Mouse (Mus musculus) heart, embryonic 16.5 days (tissue): ENCODE results near the gene Rgs10. TPM values are rescaled to one million over a fixed set of nuclear protein-coding genes. Genes with fewer than 3 reads are reported as not detected.
A peak's percentile ranks its signal among the peaks of the same experiment; 100 is the strongest.

Source experiments
- ATAC-seq: fragments of 200-750 bp; cut with Nextera tagmentation; replicated peaks from 2 replicates; pipeline ENCODE4 v1.8.0; 2017; ENCODE audit warnings: moderate number of reproducible peaks; ENCODE audit not compliant: insufficient read depth, low FRiP score; ENCODE audit errors: extremely low read depth
- H3K27ac ChIP-seq: fragments of 300-500 bp; sonication (generic); 2 replicates; pipeline ENCODE4 v1.5.1; 2014; ENCODE audit warnings: mild to moderate bottlenecking, low read length, control low read depth, moderate library complexity
- H3K27me3 ChIP-seq: fragments of 300-500 bp; sonication (generic); 2 replicates; pipeline ENCODE4 v1.6.1; 2014; ENCODE audit warnings: low read length, mixed read lengths; ENCODE audit not compliant: control insufficient read depth, insufficient read depth
- H3K36me3 ChIP-seq: fragments of 300-500 bp; sonication (generic); 2 replicates; pipeline ENCODE4 v1.6.1; 2014; ENCODE audit not compliant: control insufficient read depth, insufficient read depth
- H3K4me1 ChIP-seq: fragments of 300-500 bp; sonication (generic); 2 replicates; pipeline ENCODE4 v1.6.1; 2014; ENCODE audit warnings: low read length, mixed read lengths; ENCODE audit not compliant: control insufficient read depth, insufficient read depth
- H3K4me2 ChIP-seq: fragments of 300-500 bp; sonication (generic); 2 replicates; pipeline ENCODE4 v1.6.1; 2014; ENCODE audit warnings: low read depth, mild to moderate bottlenecking, control low read depth, low read length
- H3K4me3 ChIP-seq: fragments of 300-500 bp; sonication (generic); 2 replicates; pipeline ENCODE4 v1.5.1; 2014; ENCODE audit warnings: mild to moderate bottlenecking, control low read depth, low read length
- H3K9ac ChIP-seq: fragments of 300-500 bp; sonication (generic); 2 replicates; pipeline ENCODE4 v1.6.1; 2014; ENCODE audit warnings: low read length, control low read depth
- H3K9me3 ChIP-seq: fragments of 300-500 bp; sonication (generic); replicated peaks from 2 replicates; pipeline ENCODE4 v1.6.1; 2016; ENCODE audit warnings: low read length; ENCODE audit not compliant: control insufficient read depth
- WGBS: fragments of 180-500 bp; shearing (Covaris S2); extraction: QIAGEN DNeasy Blood & Tissue Kit; methylation state at CpG from one replicate; pipeline ENCODE4 v1.1.7; 2014; 5-methylcytosine and 5-hydroxymethylcytosine counted together
- polyA plus RNA-seq: library from polyadenylated mRNA; unstranded; fragments of >200 nt; fragmentation: Nextera tagmentation; extraction: Ambion mirVana; gene quantifications from 2 replicates; pipeline ENCODE4 v1.2.1, GENCODE M21; 2015

Gene Rgs10
- polyA plus RNA-seq, 1 experiment from 2014 or later, result 11.6 TPM

- Histone ChIP-seq H3K9ac (no peak overlapping the region), H3K9me3 (no peaks in the 10 kb centered on the region), H3K4me3 (no peak overlapping the region), H3K36me3 (no peaks in the 10 kb centered on the region), H3K27ac (no peak overlapping the region), H3K27me3 (no peaks in the 10 kb centered on the region), H3K4me1 (peaks cover 11% of the 10 kb centered on the region), H3K4me2 (no peak overlapping the region)
- WGBS, result 58% methylated on average over 7 of the region's 7 CpGs
- ATAC-seq, result 0 out of 2 replicates have a peak, but pooled peaks have one; percentile 5
Measured at GRCm38 (mm10) chr7:128383189-128383725, 35.3 kb downstream of the Rgs10 start.

- Histone ChIP-seq H3K36me3 (no peaks in the 10 kb centered on the region), H3K9me3 (no peaks in the 10 kb centered on the region), H3K9ac (no peak overlapping the region), H3K4me1 (peaks cover 11% of the 10 kb centered on the region), H3K4me3 (no peak overlapping the region), H3K27ac (no peak overlapping the region), H3K27me3 (no peaks in the 10 kb centered on the region), H3K4me2 (no peak overlapping the region)
- ATAC-seq, result no peak
- 90% methylated on average over 6 of the region's 6 CpGs for WGBS
Measured at GRCm38 (mm10) chr7:128382527-128382860, 36.1 kb downstream of the Rgs10 start.

DNA sequence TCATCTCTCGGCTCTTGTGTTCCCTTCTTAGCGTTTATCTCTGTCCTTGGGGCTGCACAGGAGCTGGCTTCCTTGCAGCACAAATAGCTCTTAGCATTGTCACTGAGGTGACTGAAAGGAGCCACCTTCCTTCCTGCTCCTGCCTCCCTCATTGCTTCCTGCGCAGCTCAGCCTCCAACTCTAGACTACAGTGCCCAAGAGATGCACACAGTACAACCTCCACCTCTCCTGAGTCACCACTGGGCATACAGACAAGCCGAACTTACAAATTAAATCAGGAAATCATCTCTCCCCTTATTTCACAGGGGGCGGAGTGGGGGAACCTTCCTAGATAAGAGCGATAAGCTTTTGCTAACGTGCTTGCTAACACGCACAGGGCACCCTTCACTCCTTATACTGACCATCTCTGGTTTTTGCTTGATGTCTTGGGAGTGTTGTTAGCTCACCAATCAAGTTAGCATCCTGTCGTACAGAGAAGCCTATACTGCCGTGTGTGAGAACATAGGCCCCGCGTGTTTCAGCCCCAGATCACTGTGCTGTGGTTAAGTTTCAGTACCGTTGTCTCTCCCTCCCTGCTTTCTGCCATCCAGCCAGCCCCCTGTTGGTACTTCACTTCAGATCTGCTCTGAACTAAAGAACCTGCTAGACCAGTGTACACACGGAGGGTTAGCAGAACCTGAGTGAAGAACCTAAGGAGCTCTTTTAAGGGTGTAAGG is 36.6 kb downstream of the Rgs10 start:
- no peak overlapping the region for H3K4me2 ChIP-seq
- ATAC-seq, result no peak
- no peak overlapping the region for H3K4me3 ChIP-seq
- H3K36me3 ChIP-seq, result no peaks in the 10 kb centered on the region
- H3K27ac ChIP-seq, result no peak overlapping the region
- H3K9ac ChIP-seq, result no peak overlapping the region
- no peaks in the 10 kb centered on the region for H3K27me3 ChIP-seq
- no peaks in the 10 kb centered on the region for H3K9me3 ChIP-seq
- peaks cover 11% of the 10 kb centered on the region for H3K4me1 ChIP-seq
- 69% methylated on average over 14 of the region's 14 CpGs for WGBS

- ATAC-seq, result no peak
- 77% methylated on average over 2 of the region's 2 CpGs for WGBS
- H3K27me3 ChIP-seq, result no peaks in the 10 kb centered on the region
- H3K4me3 ChIP-seq, result no peak overlapping the region
- H3K4me1 ChIP-seq, result peaks cover 11% of the 10 kb centered on the region
- H3K9ac ChIP-seq, result no peak overlapping the region
- no peaks in the 10 kb centered on the region for H3K36me3 ChIP-seq
- no peak overlapping the region for H3K27ac ChIP-seq
- H3K9me3 ChIP-seq, result no peaks in the 10 kb centered on the region
- no peak overlapping the region for H3K4me2 ChIP-seq
Measured at GRCm38 (mm10) chr7:128381001-128381400, 37.6 kb downstream of the Rgs10 start.

GRCm38 (mm10) chr7:128379162-128379805 is 39.3 kb downstream of the Rgs10 start:
- no peaks in the 10 kb centered on the region for H3K9me3 ChIP-seq
- ATAC-seq, result no peak
- 63% methylated on average over 16 of the region's 16 CpGs for WGBS
- H3K4me2 ChIP-seq, result no peak overlapping the region
- H3K4me1 ChIP-seq, result peaks cover 11% of the 10 kb centered on the region
- peak overlapping the region; percentile 33; the same call in 1 of the 2 replicates for H3K9ac ChIP-seq
- peak overlapping the region; percentile 43 for H3K27ac ChIP-seq
- no peak overlapping the region for H3K4me3 ChIP-seq
- H3K36me3 ChIP-seq, result no peaks in the 10 kb centered on the region
- no peaks in the 10 kb centered on the region for H3K27me3 ChIP-seq

DNA sequence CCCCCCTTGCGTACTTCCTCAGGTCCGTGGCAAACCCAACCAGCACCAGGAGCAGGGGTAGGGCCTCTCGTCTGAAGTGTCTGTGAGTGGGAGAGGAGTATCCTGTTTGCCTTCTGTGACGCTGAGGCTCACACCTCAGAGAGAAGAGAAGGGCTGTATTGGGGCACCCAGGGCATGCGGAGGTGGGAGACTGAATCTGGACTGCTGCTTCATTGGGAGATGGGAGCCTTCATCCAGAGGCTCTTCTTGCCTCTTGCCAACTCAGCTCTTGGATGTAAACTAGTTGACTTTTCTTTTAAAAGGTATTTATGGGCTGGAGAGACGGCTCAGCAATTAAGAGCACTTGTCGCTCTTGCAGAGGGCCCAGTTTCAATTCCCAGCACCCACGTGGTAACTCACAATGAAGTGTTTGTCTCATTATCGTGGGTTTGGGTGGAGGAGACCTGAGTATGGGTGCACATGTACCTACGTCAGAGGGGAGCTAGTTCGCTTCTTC is 42.3 kb downstream of the Rgs10 start:
- ATAC-seq, result no peak
- Histone ChIP-seq H3K9ac (no peak overlapping the region), H3K4me2 (no peak overlapping the region), H3K27me3 (no peaks in the 10 kb centered on the region), H3K9me3 (peaks cover 6% of the 10 kb centered on the region), H3K36me3 (peaks cover 4% of the 10 kb centered on the region; the same call in 1 of the 2 replicates), H3K4me1 (peaks cover 11% of the 10 kb centered on the region), H3K27ac (no peak overlapping the region), H3K4me3 (no peak overlapping the region)
- WGBS, result 76% methylated on average over 11 of the region's 11 CpGs

DNA sequence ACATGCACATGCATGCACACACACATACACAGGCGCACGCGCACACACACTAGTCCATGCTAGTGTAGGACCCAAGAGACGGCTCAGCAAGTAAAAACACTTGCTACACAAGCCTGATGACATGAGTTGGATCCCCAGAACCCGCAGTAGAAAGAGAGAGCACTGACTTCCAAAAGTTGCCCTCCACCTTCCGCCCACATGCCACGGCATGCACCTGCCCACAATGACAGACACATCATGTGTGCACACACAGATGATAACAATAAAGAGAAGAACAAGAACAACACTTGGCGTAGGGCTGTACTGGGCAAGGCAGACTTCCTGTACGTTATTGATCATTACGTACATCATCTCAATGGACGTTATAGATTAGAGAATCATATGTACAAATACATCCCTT is 44.4 kb downstream of the Rgs10 start:
- Histone ChIP-seq H3K27me3 (no peaks in the 10 kb centered on the region), H3K9me3 (peaks cover 6% of the 10 kb centered on the region), H3K4me1 (0 out of 2 replicates have a peak, but pooled peaks cover 2% of the 10 kb centered on the region), H3K4me3 (no peak overlapping the region), H3K27ac (no peak overlapping the region), H3K36me3 (peaks cover 4% of the 10 kb centered on the region; the same call in 1 of the 2 replicates), H3K9ac (no peak overlapping the region), H3K4me2 (no peak overlapping the region)
- no peak for ATAC-seq
- 89% methylated on average over 11 of the region's 11 CpGs for WGBS

- no peaks in the 10 kb centered on the region for H3K27me3 ChIP-seq
- no peaks in the 10 kb centered on the region for H3K4me1 ChIP-seq
- H3K4me2 ChIP-seq, result no peak overlapping the region
- no peak for ATAC-seq
- H3K36me3 ChIP-seq, result peaks cover 4% of the 10 kb centered on the region; the same call in 1 of the 2 replicates
- H3K9ac ChIP-seq, result no peak overlapping the region
- 81% methylated on average over 8 of the region's 8 CpGs for WGBS
- no peak overlapping the region for H3K4me3 ChIP-seq
- H3K27ac ChIP-seq, result no peak overlapping the region
- peaks cover 6% of the 10 kb centered on the region for H3K9me3 ChIP-seq
Measured at GRCm38 (mm10) chr7:128373751-128374150, 44.8 kb downstream of the Rgs10 start.

- Histone ChIP-seq H3K27ac (no peak overlapping the region), H3K4me3 (no peak overlapping the region), H3K4me1 (no peaks in the 10 kb centered on the region), H3K4me2 (no peak overlapping the region), H3K27me3 (no peaks in the 10 kb centered on the region), H3K9ac (no peak overlapping the region), H3K9me3 (peaks cover 6% of the 10 kb centered on the region), H3K36me3 (peaks cover 4% of the 10 kb centered on the region; the same call in 1 of the 2 replicates)
- WGBS, result 49% methylated on average over 3 of the region's 3 CpGs
- no peak for ATAC-seq
Measured at GRCm38 (mm10) chr7:128372331-128372730, 46.2 kb downstream of the Rgs10 start.
